Mouse (Mus musculus) midbrain, embryonic 13.5 days (tissue): ENCODE measurements at regions not wholly inside any gene's neighbourhood (a gene's known extent, or its start where the extent isn't known, plus 50 kb on each side); places are given as distances from the start of the nearest gene placed in this dataset.

Source experiments
- ATAC-seq: fragments of 200-750 bp; cut with Nextera tagmentation; 2 replicates; pipeline ENCODE4 v1.8.0; 2017; ENCODE audit warnings: mild to moderate bottlenecking, moderate TSS enrichment, moderate library complexity
- H3K27ac ChIP-seq: fragments of 300-500 bp; sonication (generic); 2 replicates; pipeline ENCODE4 v1.5.1; 2015; ENCODE audit warnings: inconsistent platforms, mild to moderate bottlenecking, moderate library complexity
- H3K27me3 ChIP-seq: fragments of 300-500 bp; sonication (generic); 2 replicates; pipeline ENCODE4 v1.6.1; 2015; ENCODE audit warnings: mild to moderate bottlenecking, inconsistent platforms
- H3K36me3 ChIP-seq: fragments of 300-500 bp; sonication (generic); 2 replicates; pipeline ENCODE4 v1.6.1; 2015; ENCODE audit warnings: mild to moderate bottlenecking, inconsistent platforms
- H3K4me1 ChIP-seq: fragments of 300-500 bp; sonication (generic); replicated peaks from 2 replicates; pipeline ENCODE4 v1.6.1; 2015; ENCODE audit warnings: inconsistent platforms
- H3K4me2 ChIP-seq: fragments of 300-500 bp; sonication (generic); replicated peaks from 2 replicates; pipeline ENCODE4 v1.6.1; 2015; ENCODE audit warnings: moderate library complexity, mild to moderate bottlenecking, inconsistent platforms
- H3K4me3 ChIP-seq: fragments of 300-500 bp; sonication (generic); replicated peaks from 2 replicates; pipeline ENCODE4 v1.5.1; 2015; ENCODE audit warnings: mild to moderate bottlenecking, inconsistent platforms
- H3K9ac ChIP-seq: fragments of 300-500 bp; sonication (generic); replicated peaks from 2 replicates; pipeline ENCODE4 v1.6.1; 2015; ENCODE audit warnings: mild to moderate bottlenecking, inconsistent platforms
- H3K9me3 ChIP-seq: fragments of 300-500 bp; sonication (generic); 2 replicates; pipeline ENCODE4 v1.6.1; 2016; ENCODE audit warnings: mild to moderate bottlenecking, inconsistent platforms
- WGBS: fragments of 180-500 bp; shearing (Covaris S2); methylation state at CpG from one replicate; pipeline ENCODE4 v1.1.7; 2015; 5-methylcytosine and 5-hydroxymethylcytosine counted together

- ATAC-seq, result no peak
Measured at GRCm38 (mm10) chr14:46536002-46536762, 145.7 kb upstream of the Bmp4 start.

DNA sequence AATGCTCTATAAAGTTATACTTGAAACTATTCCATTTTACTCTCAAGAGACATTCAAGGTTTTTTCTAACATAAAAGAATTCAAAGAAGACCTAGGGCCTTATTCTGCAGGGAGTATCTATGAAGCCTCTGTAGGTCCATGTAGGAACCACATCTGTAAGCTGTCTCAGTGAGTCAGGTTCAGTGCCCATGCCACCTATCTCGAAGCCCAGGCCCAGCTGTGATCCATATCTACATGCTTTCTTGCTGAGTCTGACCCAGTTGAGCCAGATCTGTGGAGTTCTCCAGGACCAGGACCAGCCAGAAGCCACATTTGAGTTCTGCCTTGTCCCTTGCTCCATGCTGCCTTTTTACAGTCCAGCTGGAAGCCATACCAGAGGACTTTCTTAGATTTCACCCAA is 142.2 kb upstream of the Bmp4 start:
- Histone ChIP-seq H3K4me1 (no peaks in the 10 kb centered on the region), H3K4me3 (no peak overlapping the region), H3K9ac (no peak overlapping the region), H3K9me3 (no peaks in the 10 kb centered on the region), H3K4me2 (no peak overlapping the region), H3K27me3 (no peaks in the 10 kb centered on the region), H3K27ac (no peak overlapping the region), H3K36me3 (no peaks in the 10 kb centered on the region)
- WGBS, result 71% methylated on average over 1 of the region's 1 CpGs
- ATAC-seq, result no peak

More at GRCm38 (mm10) chr14:46536002-46536762, 145.7 kb upstream of the Bmp4 start:
- Histone ChIP-seq H3K9ac (no peak overlapping the region), H3K4me2 (no peak overlapping the region), H3K27me3 (no peaks in the 10 kb centered on the region), H3K4me3 (no peak overlapping the region), H3K36me3 (no peaks in the 10 kb centered on the region), H3K4me1 (no peaks in the 10 kb centered on the region), H3K9me3 (no peaks in the 10 kb centered on the region), H3K27ac (no peak overlapping the region)
- 90% methylated on average over 10 of the region's 10 CpGs for WGBS

- no peak overlapping the region for H3K9ac ChIP-seq
- H3K9me3 ChIP-seq, result no peaks in the 10 kb centered on the region
- H3K4me1 ChIP-seq, result no peaks in the 10 kb centered on the region
- no peak overlapping the region for H3K27ac ChIP-seq
- no peak overlapping the region for H3K4me3 ChIP-seq
- H3K36me3 ChIP-seq, result no peaks in the 10 kb centered on the region
- ATAC-seq, result no peak
- no peak overlapping the region for H3K4me2 ChIP-seq
- WGBS, result 81% methylated on average over 6 of the region's 6 CpGs
- H3K27me3 ChIP-seq, result no peaks in the 10 kb centered on the region
Measured at GRCm38 (mm10) chr14:46530452-46530851, 140.0 kb upstream of the Bmp4 start.

DNA sequence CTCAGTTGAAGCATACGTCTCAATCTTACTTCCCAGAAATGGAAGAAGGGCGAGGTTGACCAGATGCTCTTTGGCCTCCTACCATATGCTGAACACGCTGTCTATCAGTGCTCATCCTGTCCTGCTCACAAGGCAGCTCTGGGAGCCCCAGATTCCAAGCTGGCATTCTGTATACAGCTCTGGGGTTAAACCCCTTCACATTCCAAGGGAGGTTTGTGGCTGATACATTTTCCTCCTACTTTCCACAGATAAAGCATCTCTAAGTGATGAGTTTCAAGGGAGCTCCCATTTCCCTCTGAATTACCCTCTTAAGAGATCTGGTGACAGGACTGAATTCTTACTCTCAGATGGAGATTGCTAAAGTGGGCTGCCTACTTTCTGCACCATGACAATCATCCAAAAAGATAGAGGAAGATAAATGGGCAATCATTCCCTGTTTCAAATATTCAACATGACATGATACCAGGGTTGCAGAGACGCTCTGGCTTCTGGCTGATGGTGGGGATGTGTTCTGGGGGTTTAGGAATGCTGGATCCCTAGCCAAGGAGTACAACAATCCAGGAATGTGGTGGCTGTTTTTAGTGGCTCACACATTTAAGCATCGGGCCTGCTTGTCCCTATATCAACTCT is 138.7 kb upstream of the Bmp4 start:
- Histone ChIP-seq H3K9me3 (no peaks in the 10 kb centered on the region), H3K4me2 (no peak overlapping the region), H3K4me1 (no peaks in the 10 kb centered on the region), H3K36me3 (no peaks in the 10 kb centered on the region), H3K9ac (no peak overlapping the region), H3K27ac (no peak overlapping the region), H3K4me3 (no peak overlapping the region), H3K27me3 (no peaks in the 10 kb centered on the region)
- ATAC-seq, result no peak
- WGBS, result 91% methylated on average over 5 of the region's 5 CpGs

DNA sequence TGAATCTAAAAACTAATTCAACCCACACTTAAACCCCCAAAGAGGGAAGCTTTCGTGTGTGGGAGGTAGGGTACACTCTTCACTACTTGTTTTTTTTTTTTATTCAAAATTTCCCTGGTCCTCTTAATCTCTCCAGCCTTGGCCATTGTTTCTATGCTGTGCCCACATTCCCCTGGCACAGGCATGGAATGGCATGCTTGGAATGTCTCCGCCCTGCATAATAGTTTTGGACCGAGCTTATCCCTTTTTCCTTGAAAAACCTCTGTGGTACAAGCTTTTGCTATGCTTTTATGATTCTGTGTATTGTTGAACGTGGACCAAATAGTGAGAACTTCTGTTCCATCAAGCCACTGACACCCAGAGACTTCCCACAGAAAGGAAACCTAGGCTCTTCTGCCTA is 126.8 kb upstream of the Bmp4 start:
- Histone ChIP-seq H3K27ac (no peak overlapping the region), H3K36me3 (no peaks in the 10 kb centered on the region), H3K4me1 (no peaks in the 10 kb centered on the region), H3K9ac (no peak overlapping the region), H3K9me3 (no peaks in the 10 kb centered on the region), H3K4me2 (no peak overlapping the region), H3K27me3 (no peaks in the 10 kb centered on the region), H3K4me3 (no peak overlapping the region)
- no peak for ATAC-seq
- WGBS, result 62% methylated on average over 4 of the region's 4 CpGs

- WGBS, result 88% methylated on average over 3 of the region's 3 CpGs
- H3K4me3 ChIP-seq, result no peak overlapping the region
- H3K4me2 ChIP-seq, result no peak overlapping the region
- H3K27ac ChIP-seq, result no peak overlapping the region
- no peak overlapping the region for H3K9ac ChIP-seq
- no peaks in the 10 kb centered on the region for H3K36me3 ChIP-seq
- no peaks in the 10 kb centered on the region for H3K9me3 ChIP-seq
- ATAC-seq, result no peak
- no peaks in the 10 kb centered on the region for H3K4me1 ChIP-seq
- H3K27me3 ChIP-seq, result no peaks in the 10 kb centered on the region
Measured at GRCm38 (mm10) chr14:46516285-46516684, 125.8 kb upstream of the Bmp4 start.

DNA sequence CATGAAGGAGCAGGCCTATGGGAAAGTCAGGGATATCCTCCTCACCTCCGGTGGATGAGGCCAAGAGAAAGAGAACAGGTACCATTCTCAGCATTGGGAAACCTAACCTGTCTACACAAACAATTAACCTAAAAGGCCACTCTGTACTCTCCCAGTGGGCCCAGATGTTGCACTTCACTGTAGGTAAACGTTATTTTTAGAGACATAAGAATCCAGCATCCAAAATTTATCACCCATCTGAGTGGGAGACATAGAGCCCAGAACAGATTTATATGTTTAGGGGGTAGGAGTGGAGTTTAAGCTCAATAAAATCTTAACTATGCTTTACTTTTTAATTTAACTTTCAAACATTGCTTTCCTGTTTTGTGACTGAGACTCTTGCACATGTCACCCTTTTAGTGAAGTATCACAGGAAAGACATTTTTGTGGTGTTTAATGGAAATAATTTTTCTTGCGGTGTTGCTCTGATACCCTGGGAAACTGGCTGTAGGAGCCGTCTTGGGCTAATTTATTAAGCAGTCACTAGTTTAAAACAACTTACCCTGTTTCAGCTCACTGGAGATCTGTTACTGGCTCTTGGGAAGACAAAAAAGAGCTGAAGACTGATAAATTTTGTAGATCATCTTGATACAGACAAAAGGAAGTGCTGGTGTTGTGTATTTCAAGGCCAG is 123.9 kb upstream of the Bmp4 start:
- Histone ChIP-seq H3K36me3 (no peaks in the 10 kb centered on the region), H3K4me2 (no peak overlapping the region), H3K4me3 (no peak overlapping the region), H3K4me1 (no peaks in the 10 kb centered on the region), H3K27me3 (no peaks in the 10 kb centered on the region), H3K27ac (no peak overlapping the region), H3K9ac (no peak overlapping the region), H3K9me3 (no peaks in the 10 kb centered on the region)
- 86% methylated on average over 4 of the region's 4 CpGs for WGBS
- no peak for ATAC-seq

DNA sequence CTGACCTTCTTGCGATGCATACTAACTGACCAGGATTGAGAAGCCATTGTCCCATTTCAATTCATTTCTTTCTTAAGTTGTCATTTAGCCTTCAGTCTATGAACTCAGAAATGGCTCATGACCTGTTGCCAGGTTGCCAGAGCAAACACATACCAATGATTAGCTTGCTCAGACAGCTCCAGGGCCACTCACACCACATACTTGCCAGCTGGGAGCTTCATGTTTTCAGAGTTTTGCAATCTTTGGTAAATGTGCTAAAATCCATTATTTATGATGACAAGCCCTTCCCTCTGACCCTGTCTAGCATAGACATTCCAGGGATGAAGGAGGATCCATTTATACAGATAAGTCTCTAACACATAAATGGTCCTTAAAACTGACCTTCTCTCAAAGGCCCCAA is 121.6 kb upstream of the Bmp4 start:
- no peak overlapping the region for H3K9ac ChIP-seq
- H3K9me3 ChIP-seq, result no peaks in the 10 kb centered on the region
- no peak overlapping the region for H3K4me3 ChIP-seq
- H3K36me3 ChIP-seq, result no peaks in the 10 kb centered on the region
- H3K4me1 ChIP-seq, result no peaks in the 10 kb centered on the region
- no peaks in the 10 kb centered on the region for H3K27me3 ChIP-seq
- no peak overlapping the region for H3K4me2 ChIP-seq
- WGBS, result 96% methylated on average over 1 of the region's 1 CpGs
- no peak overlapping the region for H3K27ac ChIP-seq
- no peak for ATAC-seq

- ATAC-seq, result no peak
- WGBS, result 80% methylated on average over 5 of the region's 5 CpGs
- H3K27ac ChIP-seq, result no peak overlapping the region
- H3K27me3 ChIP-seq, result no peaks in the 10 kb centered on the region
- no peaks in the 10 kb centered on the region for H3K4me1 ChIP-seq
- H3K4me3 ChIP-seq, result no peak overlapping the region
- no peaks in the 10 kb centered on the region for H3K36me3 ChIP-seq
- no peaks in the 10 kb centered on the region for H3K9me3 ChIP-seq
- no peak overlapping the region for H3K4me2 ChIP-seq
- H3K9ac ChIP-seq, result no peak overlapping the region
Measured at GRCm38 (mm10) chr14:46508871-46509270, 118.4 kb upstream of the Bmp4 start.

GRCm38 (mm10) chr14:46505266-46505665 is 114.8 kb upstream of the Bmp4 start:
- 92% methylated on average over 3 of the region's 3 CpGs for WGBS
- Histone ChIP-seq H3K27ac (no peak overlapping the region), H3K4me1 (no peaks in the 10 kb centered on the region), H3K4me3 (no peak overlapping the region), H3K9me3 (no peaks in the 10 kb centered on the region), H3K4me2 (no peak overlapping the region), H3K9ac (no peak overlapping the region), H3K27me3 (no peaks in the 10 kb centered on the region), H3K36me3 (no peaks in the 10 kb centered on the region)
- ATAC-seq, result no peak

- no peaks in the 10 kb centered on the region for H3K4me1 ChIP-seq
- H3K27me3 ChIP-seq, result no peaks in the 10 kb centered on the region
- no peak for ATAC-seq
- H3K36me3 ChIP-seq, result no peaks in the 10 kb centered on the region
- no peaks in the 10 kb centered on the region for H3K9me3 ChIP-seq
- H3K27ac ChIP-seq, result no peak overlapping the region
- WGBS, result 93% methylated on average over 9 of the region's 9 CpGs
- no peak overlapping the region for H3K9ac ChIP-seq
- H3K4me2 ChIP-seq, result no peak overlapping the region
- H3K4me3 ChIP-seq, result no peak overlapping the region
Measured at GRCm38 (mm10) chr14:46491601-46492000, 101.1 kb upstream of the Bmp4 start.

DNA sequence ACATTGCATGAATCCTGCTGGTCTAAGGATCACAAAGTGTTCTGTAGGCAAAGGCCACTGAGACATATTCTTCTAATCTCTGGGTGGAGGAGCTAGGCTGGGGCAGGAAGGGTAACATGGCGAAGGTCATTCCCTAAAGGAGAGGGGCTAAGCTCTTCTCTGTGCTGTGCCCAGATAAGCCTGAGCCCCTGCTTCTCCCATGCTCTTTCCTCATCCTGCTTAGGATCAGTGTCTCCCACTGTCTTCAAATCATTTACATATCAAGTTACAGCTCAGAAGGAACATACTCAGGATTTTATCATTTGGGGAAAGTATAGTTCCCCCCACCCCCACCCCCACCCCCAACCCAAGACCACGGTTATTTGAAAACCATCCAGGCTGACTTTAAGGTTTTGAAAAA is 100.7 kb upstream of the Bmp4 start:
- Histone ChIP-seq H3K36me3 (no peaks in the 10 kb centered on the region), H3K27me3 (no peaks in the 10 kb centered on the region), H3K9me3 (no peaks in the 10 kb centered on the region), H3K27ac (no peak overlapping the region), H3K4me2 (no peak overlapping the region), H3K4me1 (no peaks in the 10 kb centered on the region), H3K4me3 (no peak overlapping the region), H3K9ac (no peak overlapping the region)
- 83% methylated on average over 2 of the region's 2 CpGs for WGBS
- no peak for ATAC-seq
